Mouse (Mus musculus) heart, postnatal 0 days (tissue): ENCODE data around the gene Slc10a7. TPM values are rescaled to one million over a fixed set of nuclear protein-coding genes. Genes with fewer than 3 reads are reported as not detected.
A peak's percentile ranks its signal among the peaks of the same experiment; 100 is the strongest.

Experiments
- ATAC-seq: fragments of 200-750 bp; cut with Nextera tagmentation; 2 replicates; pipeline ENCODE4 v1.8.0; 2017; ENCODE audit warnings: low read depth, moderate number of reproducible peaks, moderate library complexity; ENCODE audit not compliant: insufficient read depth
- DNase-seq: peaks from one replicate; pipeline ENCODE4 v3.0.0-alpha.2; 2016; ENCODE audit warnings: low spot score
- H3K27ac ChIP-seq: fragments of 300-500 bp; sonication (generic); 2 replicates; pipeline ENCODE4 v1.5.1; 2014; ENCODE audit warnings: low read depth, mild to moderate bottlenecking
- H3K27me3 ChIP-seq: fragments of 300-500 bp; sonication (generic); 2 replicates; pipeline ENCODE4 v1.6.1; 2014; ENCODE audit warnings: low read length, mixed read lengths; ENCODE audit not compliant: control insufficient read depth, insufficient read depth
- H3K36me3 ChIP-seq: fragments of 300-500 bp; sonication (generic); replicated peaks from 2 replicates; pipeline ENCODE4 v1.6.1; 2014; ENCODE audit warnings: low read length, mixed read lengths; ENCODE audit not compliant: control insufficient read depth, insufficient read depth
- H3K4me1 ChIP-seq: fragments of 300-500 bp; sonication (generic); 2 replicates; pipeline ENCODE4 v1.6.1; 2014; ENCODE audit warnings: antibody characterized with exemption; ENCODE audit not compliant: control insufficient read depth, insufficient read depth
- H3K4me2 ChIP-seq: fragments of 300-500 bp; sonication (generic); 2 replicates; pipeline ENCODE4 v1.6.1; 2014; ENCODE audit warnings: low read depth, mild to moderate bottlenecking, low read length, moderate library complexity
- H3K4me3 ChIP-seq: fragments of 300-500 bp; sonication (generic); 2 replicates; pipeline ENCODE4 v1.5.1; 2014; ENCODE audit warnings: low read depth, low read length
- H3K9ac ChIP-seq: fragments of 300-500 bp; sonication (generic); replicated peaks from 2 replicates; pipeline ENCODE4 v1.6.1; 2014; ENCODE audit warnings: low read depth, low read length, mixed read lengths
- H3K9me3 ChIP-seq: fragments of 300-500 bp; sonication (generic); replicated peaks from 2 replicates; pipeline ENCODE4 v1.6.1; 2016; ENCODE audit warnings: low read length; ENCODE audit not compliant: control insufficient read depth
- CTCF ChIP-seq: IDR thresholded peaks from 2 replicates; pipeline ENCODE4 v1.5.1; 2016; ENCODE audit warnings: antibody characterized with exemption, control low read depth, low read depth
- EP300 ChIP-seq: IDR thresholded peaks from 2 replicates; pipeline ENCODE4 v1.6.1; 2016; ENCODE audit warnings: antibody characterized with exemption, low read depth
- WGBS: fragments of 180-500 bp; shearing (Covaris S2); extraction: QIAGEN DNeasy Blood & Tissue Kit; methylation state at CpG from one replicate; pipeline ENCODE4 v1.1.7; 2014; 5-methylcytosine and 5-hydroxymethylcytosine counted together
- polyA plus RNA-seq: library from polyadenylated mRNA; unstranded; fragments of >200 nt; fragmentation: Nextera tagmentation; extraction: Ambion mirVana; gene quantifications from 2 replicates; pipeline ENCODE4 v1.2.1, GENCODE M21; 2015
- total RNA-seq: library from RNA; depleted of rRNA; stranded (reverse); fragments of >200 nt; gene quantifications from 2 replicates; pipeline ENCODE4 v1.2.3, GENCODE M21; 2014; ENCODE audit warnings: low replicate concordance; rRNA removed

The Slc10a7 gene
- total RNA-seq, result 9.6 and 11.8 TPM in 2 replicates
- polyA plus RNA-seq, result 5.3 and 6.3 TPM in 2 replicates

DNA sequence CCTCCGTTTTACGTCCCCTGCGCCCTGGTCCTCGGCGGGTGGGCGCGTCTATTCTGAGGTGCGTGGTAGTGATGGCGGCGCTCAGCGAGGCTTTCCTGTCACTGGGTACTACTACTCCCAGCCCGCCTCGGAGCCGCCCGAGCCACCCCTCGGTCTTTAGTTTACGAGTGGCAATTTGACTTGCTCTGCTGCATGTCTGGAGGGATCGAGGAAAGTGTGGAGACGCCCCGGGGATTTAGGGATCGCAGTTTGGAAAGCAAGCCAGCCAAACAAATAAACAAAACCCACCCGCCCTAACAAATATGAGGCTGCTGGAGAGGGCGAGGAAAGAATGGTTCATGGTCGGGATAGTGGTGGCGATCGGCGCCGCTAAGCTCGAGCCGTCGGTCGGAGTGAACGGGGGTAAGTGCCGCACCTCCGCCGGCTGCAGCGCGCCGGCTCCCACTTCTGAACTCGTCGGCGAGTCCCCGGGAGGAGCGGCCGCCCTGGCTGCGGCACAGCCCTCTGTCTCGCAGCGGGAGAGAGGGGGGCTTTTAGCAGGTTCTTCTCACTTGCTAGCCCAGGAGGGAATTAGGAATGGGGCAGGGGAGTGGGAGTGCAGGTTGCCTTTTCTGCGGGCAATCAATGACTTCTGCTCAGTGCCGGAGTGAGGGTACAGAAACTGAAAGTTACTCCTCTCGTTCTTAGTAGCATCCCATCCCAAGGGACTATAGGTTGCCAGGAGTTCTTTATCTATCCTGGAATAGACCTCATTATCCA, at the start of gene Slc10a7:
TSS of gene Slc10a7 (plus strand) at position 74 of the 759 bp plus-strand sequence.
- peak within 1 kb of the TSS; percentile 85 for H3K4me3 ChIP-seq
- peak; percentile 64 for DNase-seq
- H3K9me3 ChIP-seq, result no peaks in the 10 kb centered on the region
- H3K36me3 ChIP-seq, result peaks cover 6% of the 10 kb centered on the region
- ATAC-seq, result peak; percentile 92
- peak within 1 kb of the TSS; percentile 97 for H3K27ac ChIP-seq
- under 1% methylated on average over 51 of the region's 51 CpGs for WGBS
- H3K4me1 ChIP-seq, result peaks cover 10% of the 10 kb centered on the region; the same call in 1 of the 2 replicates
- TF ChIP-seq CTCF, result no peak
- TF ChIP-seq EP300, result no peak
- H3K27me3 ChIP-seq, result no peaks in the 10 kb centered on the region
- peak within 1 kb of the TSS; percentile 100 for H3K4me2 ChIP-seq
- H3K9ac ChIP-seq, result peak within 1 kb of the TSS; percentile 97

DNA sequence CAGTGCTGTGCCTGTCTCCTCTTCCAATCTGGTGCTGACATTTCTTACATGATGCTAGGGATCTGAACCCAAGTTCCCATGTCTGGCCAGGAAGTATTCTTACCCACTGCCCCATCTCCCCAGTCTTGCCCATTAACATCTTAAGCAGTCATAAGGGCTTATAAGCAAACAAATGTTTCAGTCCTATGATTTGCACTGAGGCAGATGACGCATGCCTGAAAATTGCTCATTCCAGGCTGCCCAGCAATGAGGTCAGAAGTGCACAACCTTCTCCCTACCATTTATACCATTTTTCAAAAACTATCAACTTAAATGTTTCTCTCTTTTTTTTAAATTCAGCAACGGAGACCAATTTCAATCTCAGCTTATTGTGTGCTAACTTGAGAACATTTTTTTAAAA, 45.2 kb upstream of the Slc10a7 start:
- Histone ChIP-seq H3K27me3 (no peaks in the 10 kb centered on the region), H3K36me3 (no peaks in the 10 kb centered on the region), H3K4me2 (no peak overlapping the region), H3K4me1 (no peaks in the 10 kb centered on the region), H3K9ac (no peak overlapping the region), H3K4me3 (no peak overlapping the region), H3K9me3 (peaks cover 5% of the 10 kb centered on the region; the same call in 1 of the 2 replicates), H3K27ac (no peak overlapping the region)
- 78% methylated on average over 2 of the region's 2 CpGs for WGBS
- ATAC-seq (no peak), DNase-seq (no peak)
- TF ChIP-seq CTCF, result no peak
- TF ChIP-seq EP300, result no peak

DNA sequence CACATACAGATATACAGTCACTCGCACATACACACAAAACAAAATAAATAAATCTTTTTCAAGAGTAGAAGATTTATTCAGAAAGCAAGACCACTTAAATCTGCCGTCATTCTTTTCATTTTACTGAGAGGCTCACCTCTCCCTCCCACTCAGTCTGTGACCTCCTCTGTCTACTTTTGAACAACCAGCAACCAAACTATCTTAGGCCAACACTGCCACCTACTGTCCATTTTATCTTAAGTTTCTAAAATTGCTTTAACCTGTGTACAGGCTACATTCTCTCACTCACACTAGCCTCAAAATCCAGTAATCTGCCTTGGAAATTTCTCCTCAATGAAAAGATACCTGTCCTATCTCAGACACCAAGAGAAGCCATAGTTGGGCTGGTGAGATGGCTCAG, 41.3 kb upstream of the Slc10a7 start:
- no peak overlapping the region for H3K27ac ChIP-seq
- WGBS, result 82% methylated on average over 2 of the region's 2 CpGs
- no peak overlapping the region for H3K4me2 ChIP-seq
- H3K36me3 ChIP-seq, result no peaks in the 10 kb centered on the region
- TF ChIP-seq CTCF, result peak; percentile 7; the same call in 1 of the 2 replicates
- no peak for TF ChIP-seq EP300
- DNase-seq (no peak), ATAC-seq (no peak)
- no peaks in the 10 kb centered on the region for H3K27me3 ChIP-seq
- peaks cover 5% of the 10 kb centered on the region; the same call in 1 of the 2 replicates for H3K9me3 ChIP-seq
- H3K4me3 ChIP-seq, result no peak overlapping the region
- no peaks in the 10 kb centered on the region for H3K4me1 ChIP-seq
- no peak overlapping the region for H3K9ac ChIP-seq

DNA sequence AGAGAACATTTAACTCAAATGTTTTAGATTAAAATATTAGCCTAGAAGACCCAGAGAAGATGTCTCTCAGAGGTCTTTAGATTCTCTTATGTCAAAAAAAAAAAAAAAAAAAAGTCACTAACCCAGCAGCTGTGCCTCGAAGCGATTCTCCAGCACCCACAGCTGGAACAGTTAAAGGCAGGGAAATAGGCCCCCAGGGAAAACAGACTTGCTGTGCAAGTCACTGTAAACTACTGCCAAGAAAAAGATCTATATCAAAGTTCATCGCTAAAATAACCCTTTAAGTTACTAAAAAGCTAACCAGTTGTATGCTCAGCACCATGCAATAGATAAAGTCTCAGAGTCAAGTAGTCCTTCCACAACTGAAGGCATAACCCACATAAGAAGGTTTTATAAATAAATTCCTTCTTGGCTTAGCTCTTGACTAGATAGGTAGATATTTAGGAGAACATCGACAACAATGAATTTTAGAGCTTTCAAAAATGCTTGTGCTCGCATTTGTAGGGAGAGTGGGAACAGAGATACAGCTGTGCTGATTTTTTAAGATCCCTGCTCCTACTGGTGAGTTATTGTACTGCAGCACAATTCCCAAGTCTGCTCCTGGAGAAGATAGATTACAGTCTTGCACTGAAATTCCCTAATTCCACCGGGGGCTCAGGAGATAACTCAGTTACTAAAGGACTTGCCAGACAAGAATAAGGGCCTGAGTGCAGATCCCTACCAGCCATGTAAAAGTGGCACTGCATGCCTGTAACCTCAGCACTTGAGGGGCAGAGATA, 31.9 kb upstream of the Slc10a7 start:
- no peaks in the 10 kb centered on the region for H3K9me3 ChIP-seq
- H3K27me3 ChIP-seq, result no peaks in the 10 kb centered on the region
- H3K36me3 ChIP-seq, result no peaks in the 10 kb centered on the region
- DNase-seq (no peak), ATAC-seq (no peak)
- H3K4me3 ChIP-seq, result no peak overlapping the region
- 45% methylated on average over 6 of the region's 6 CpGs for WGBS
- no peaks in the 10 kb centered on the region for H3K4me1 ChIP-seq
- H3K27ac ChIP-seq, result no peak overlapping the region
- TF ChIP-seq EP300 (no peak), CTCF (peak; percentile 39)
- H3K4me2 ChIP-seq, result no peak overlapping the region
- no peak overlapping the region for H3K9ac ChIP-seq

DNA sequence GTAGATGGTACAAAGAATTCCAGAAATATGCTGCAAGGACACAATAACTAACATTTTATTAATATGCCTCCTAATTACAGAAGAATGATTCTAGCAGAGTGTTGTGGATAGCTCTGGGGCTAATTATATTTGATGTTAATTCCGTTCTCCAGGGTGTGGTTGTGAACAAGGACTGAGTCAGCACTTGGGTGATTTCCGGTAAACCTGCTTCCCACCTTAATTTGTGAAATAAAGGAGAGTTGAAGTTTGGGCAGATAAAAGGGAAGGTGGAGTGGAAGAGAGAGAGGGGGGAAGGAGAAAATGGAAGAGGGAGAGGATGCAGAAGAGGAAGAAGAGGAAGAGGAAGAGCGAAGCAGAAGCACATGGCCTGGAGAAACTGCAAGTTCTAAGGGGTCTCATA, 19.4 kb upstream of the Slc10a7 start:
- Histone ChIP-seq H3K9me3 (no peaks in the 10 kb centered on the region), H3K4me3 (no peak overlapping the region), H3K9ac (no peak overlapping the region), H3K36me3 (no peaks in the 10 kb centered on the region), H3K27ac (no peak overlapping the region), H3K4me2 (no peak overlapping the region), H3K4me1 (no peaks in the 10 kb centered on the region), H3K27me3 (no peaks in the 10 kb centered on the region)
- WGBS, result 79% methylated on average over 3 of the region's 3 CpGs
- DNase-seq (no peak), ATAC-seq (no peak)
- TF ChIP-seq EP300 (no peak), CTCF (no peak)
